25 mouse cellular contexts compared by ENCODE assay signal in the genomic region with DNA sequence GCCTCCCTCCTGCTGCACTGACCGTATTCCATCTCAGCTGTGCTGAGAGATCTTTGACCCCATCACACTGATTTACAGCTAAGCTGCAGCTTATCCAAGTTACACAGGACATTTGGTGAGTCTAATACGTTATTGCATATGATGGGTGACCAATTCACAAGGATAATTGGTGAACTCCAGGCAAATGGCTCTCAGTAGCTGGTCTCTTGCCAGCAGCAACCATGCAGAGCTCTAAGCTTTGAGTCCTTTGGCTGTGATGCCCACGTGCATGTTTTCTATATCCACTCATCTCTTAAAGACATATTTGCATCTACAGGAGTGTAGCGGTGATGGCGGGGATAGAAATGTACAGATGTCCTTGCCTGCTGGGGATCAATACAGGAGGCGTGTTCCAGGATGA.
DNase-seq lines count a peak whose midpoint lies in the region; ATAC-seq and TF ChIP-seq lines count a peak whose summit lies in the region.
"Had no signal": no experiment of that assay in that cellular context is flagged by ENCODE, and none has a peak within 500 bp of the region (broad histone marks: within the 10 kb centered on the region; RNA-seq: fewer than 3 reads in every experiment).

No protein-coding gene starts in this region.

- no peak for DNase-seq in hindbrain, embryonic 11.5 days (ENCODE audit: low spot score)
- DNase-seq in kidney, postnatal 0 days (ENCODE audit: low spot score) = no peak
- no peak for DNase-seq in kidney, adult 11 months
- peak; percentile 17 for DNase-seq in midbrain, postnatal 0 days (ENCODE audit: low spot score)
- no peak for DNase-seq in midbrain, embryonic 10.5 days (ENCODE audit: low spot score)
- peak; percentile 40 for DNase-seq in mesoderm, embryonic 11.5 days (ENCODE audit: low read depth, low spot score)
- DNase-seq in yolk sac, embryonic 10.5 days (ENCODE audit: low spot score) = no peak
- DNase-seq: adrenal gland, postnatal 10 days; cerebellum, adult 11 months; cerebellum, adult 9-10 months; cerebellum, postnatal 36 days; gastrocnemius, postnatal 10 days; heart, postnatal 14 days; liver; lung, adult 2 months; lung, postnatal 10 days; spleen, adult 18-20 months; thymus, postnatal 14 days had no signal

- no peaks in the 10 kb centered on the region for H3K27me3 ChIP-seq in hindbrain, embryonic 16.5 days (replicated peaks; ENCODE audit: control insufficient read depth, insufficient read depth, low read length)
- H3K27me3 ChIP-seq in hindbrain, embryonic 11.5 days (ENCODE audit: control insufficient read depth, insufficient read depth, low read length) = no peaks in the 10 kb centered on the region
- no peaks in the 10 kb centered on the region for H3K27me3 ChIP-seq in kidney, postnatal 0 days (ENCODE audit: insufficient read depth, low read length)
- no peaks in the 10 kb centered on the region for H3K27me3 ChIP-seq in midbrain, postnatal 0 days (ENCODE audit: insufficient read depth, low read length)
- H3K27me3 ChIP-seq in midbrain, embryonic 10.5 days (ENCODE audit: low read depth, poor library complexity, severe bottlenecking) = no peaks in the 10 kb centered on the region
- H3K27me3 ChIP-seq: forebrain, embryonic 13.5 days; hindbrain, embryonic 15.5 days; midbrain, embryonic 12.5 days; Patski had no signal

- H3K4me3 ChIP-seq in hindbrain, embryonic 16.5 days (ENCODE audit: low read length) = no peak overlapping the region
- H3K4me3 ChIP-seq in hindbrain, embryonic 11.5 days (ENCODE audit: low read depth, low read length) = no peak overlapping the region
- H3K4me3 ChIP-seq in kidney, postnatal 0 days (replicated peaks; ENCODE audit: low read depth, low read length) = no peak overlapping the region
- no peak overlapping the region for H3K4me3 ChIP-seq in midbrain, postnatal 0 days (ENCODE audit: low read depth, low read length)
- no peak overlapping the region for H3K4me3 ChIP-seq in midbrain, embryonic 10.5 days
- H3K4me3 ChIP-seq: forebrain, embryonic 13.5 days; hindbrain, embryonic 15.5 days; midbrain, embryonic 12.5 days had no signal

- WGBS in hindbrain, embryonic 16.5 days = 70% methylated on average over 6 of the region's 6 CpGs
- WGBS in hindbrain, embryonic 11.5 days = 80% methylated on average over 6 of the region's 6 CpGs
- 61% methylated on average over 6 of the region's 6 CpGs for WGBS in kidney, postnatal 0 days
- 68% methylated on average over 6 of the region's 6 CpGs for WGBS in midbrain, postnatal 0 days
- 86% methylated on average over 6 of the region's 6 CpGs for WGBS in midbrain, embryonic 10.5 days

- ATAC-seq in hindbrain, embryonic 16.5 days = peak; percentile 34; the same call in 1 of the 2 replicates
- ATAC-seq in hindbrain, embryonic 11.5 days (ENCODE audit: low FRiP score) = no peak
- peak; percentile 36; the same call in 1 of the 2 replicates for ATAC-seq in kidney, postnatal 0 days (replicated peaks; ENCODE audit: low FRiP score, low read depth)
- ATAC-seq in midbrain, postnatal 0 days (ENCODE audit: low FRiP score) = no peak
- ATAC-seq: forebrain, embryonic 13.5 days; intestine, embryonic 16.5 days; Patski had no signal

- no peak overlapping the region for H3K9ac ChIP-seq in hindbrain, embryonic 16.5 days (ENCODE audit: low read depth, low read length)
- no peak overlapping the region for H3K9ac ChIP-seq in hindbrain, embryonic 11.5 days (ENCODE audit: low read depth, low read length)
- no peak overlapping the region for H3K9ac ChIP-seq in kidney, postnatal 0 days (ENCODE audit: low read depth, low read length)
- no peak overlapping the region for H3K9ac ChIP-seq in midbrain, postnatal 0 days (replicated peaks; ENCODE audit: low read length, poor library complexity, severe bottlenecking)
- H3K9ac ChIP-seq: forebrain, embryonic 13.5 days; hindbrain, embryonic 15.5 days; liver, embryonic 14.5 days; midbrain, embryonic 12.5 days had no signal

- H3K4me2 ChIP-seq in hindbrain, embryonic 16.5 days (ENCODE audit: low read length) = no peak overlapping the region
- no peak overlapping the region for H3K4me2 ChIP-seq in hindbrain, embryonic 11.5 days (replicated peaks; ENCODE audit: low read depth, low read length)
- no peak overlapping the region for H3K4me2 ChIP-seq in kidney, postnatal 0 days (ENCODE audit: low read length)
- no peak overlapping the region for H3K4me2 ChIP-seq in midbrain, postnatal 0 days (ENCODE audit: low read depth, low read length, poor library complexity, severe bottlenecking)
- H3K4me2 ChIP-seq: forebrain, embryonic 13.5 days; hindbrain, embryonic 15.5 days; midbrain, embryonic 12.5 days had no signal

- H3K9me3 ChIP-seq in hindbrain, embryonic 16.5 days (ENCODE audit: control insufficient read depth, low read length) = no peaks in the 10 kb centered on the region
- no peaks in the 10 kb centered on the region for H3K9me3 ChIP-seq in hindbrain, embryonic 11.5 days (ENCODE audit: control insufficient read depth, low read length)
- no peaks in the 10 kb centered on the region for H3K9me3 ChIP-seq in kidney, postnatal 0 days (replicated peaks; ENCODE audit: low read length)
- no peaks in the 10 kb centered on the region for H3K9me3 ChIP-seq in midbrain, postnatal 0 days (ENCODE audit: low read length)
- H3K9me3 ChIP-seq in midbrain, embryonic 10.5 days (replicated peaks) = no peaks in the 10 kb centered on the region
- H3K9me3 ChIP-seq: forebrain, embryonic 13.5 days; hindbrain, embryonic 15.5 days; midbrain, embryonic 12.5 days had no signal

- no peaks in the 10 kb centered on the region for H3K4me1 ChIP-seq in hindbrain, embryonic 16.5 days (ENCODE audit: control insufficient read depth, insufficient read depth, low read depth, low read length)
- H3K4me1 ChIP-seq in hindbrain, embryonic 11.5 days (replicated peaks; ENCODE audit: control insufficient read depth, insufficient read depth, low read length) = no peaks in the 10 kb centered on the region
- H3K4me1 ChIP-seq in kidney, postnatal 0 days (replicated peaks; ENCODE audit: insufficient read depth, low read length) = no peaks in the 10 kb centered on the region
- no peaks in the 10 kb centered on the region for H3K4me1 ChIP-seq in midbrain, postnatal 0 days (ENCODE audit: insufficient read depth, low read length)
- H3K4me1 ChIP-seq in midbrain, embryonic 10.5 days = no peaks in the 10 kb centered on the region
- H3K4me1 ChIP-seq: hindbrain, embryonic 15.5 days; midbrain, embryonic 12.5 days had no signal

- H3K27ac ChIP-seq in hindbrain, embryonic 16.5 days (ENCODE audit: low read depth, low read length) = no peak overlapping the region
- no peak overlapping the region for H3K27ac ChIP-seq in hindbrain, embryonic 11.5 days (ENCODE audit: low read depth, low read length)
- no peak overlapping the region for H3K27ac ChIP-seq in kidney, postnatal 0 days
- no peak overlapping the region for H3K27ac ChIP-seq in midbrain, postnatal 0 days (ENCODE audit: low read depth, low read length)
- H3K27ac ChIP-seq in midbrain, embryonic 10.5 days (replicated peaks) = no peak overlapping the region
- H3K27ac ChIP-seq: forebrain, embryonic 13.5 days; hindbrain, embryonic 15.5 days; liver, embryonic 14.5 days; midbrain, embryonic 12.5 days had no signal

- H3K36me3 ChIP-seq in hindbrain, embryonic 16.5 days (ENCODE audit: control insufficient read depth, insufficient read depth, low read length) = no peaks in the 10 kb centered on the region
- no peaks in the 10 kb centered on the region for H3K36me3 ChIP-seq in hindbrain, embryonic 11.5 days (ENCODE audit: control insufficient read depth, insufficient read depth, low read length)
- no peaks in the 10 kb centered on the region for H3K36me3 ChIP-seq in kidney, postnatal 0 days (ENCODE audit: insufficient read depth, low read length)
- no peaks in the 10 kb centered on the region for H3K36me3 ChIP-seq in midbrain, postnatal 0 days (ENCODE audit: insufficient read depth, low read length)
- H3K36me3 ChIP-seq in midbrain, embryonic 10.5 days = no peaks in the 10 kb centered on the region
- H3K36me3 ChIP-seq: hindbrain, embryonic 15.5 days; midbrain, embryonic 12.5 days had no signal

- no peak for TF ChIP-seq CTCF in kidney, postnatal 0 days (IDR thresholded peaks at IDR 0.05; ENCODE audit: low read depth)
- no peak for TF ChIP-seq CTCF in midbrain, postnatal 0 days (IDR thresholded peaks at IDR 0.05)

Comparison
In these comparisons a context has a peak if more than half of its experiments do, and no peak if none do; other contexts are left out.
1. ATAC-seq: peak in hindbrain, embryonic 16.5 days (single experiment) and kidney, postnatal 0 days (single experiment); none in hindbrain, embryonic 11.5 days (single experiment) and midbrain, postnatal 0 days (single experiment).
2. DNase-seq: peak in midbrain, postnatal 0 days (single experiment) and mesoderm, embryonic 11.5 days (single experiment); none in hindbrain, embryonic 11.5 days (single experiment), kidney, postnatal 0 days (single experiment), kidney, adult 11 months (single experiment), midbrain, embryonic 10.5 days (single experiment) and yolk sac, embryonic 10.5 days (single experiment).